Mouse (Mus musculus) myocyte (in vitro differentiated cells): Measurements from ENCODE around the gene Calhm1. TPM values are rescaled to one million over a fixed set of nuclear protein-coding genes. Genes with fewer than 3 reads are reported as not detected.
A peak's percentile ranks its signal among the peaks of the same experiment; 100 is the strongest.

ENCODE experiments used
- H3K27me3 ChIP-seq: one replicate; pipeline ENCODE4 v1.6.1; 2011; ENCODE audit not compliant: control insufficient read depth, insufficient read depth, insufficient read length
- H3K36me3 ChIP-seq: one replicate; pipeline ENCODE4 v1.6.1; 2011; ENCODE audit not compliant: control insufficient read depth, insufficient read depth
- H3K4me2 ChIP-seq: one replicate; pipeline ENCODE4 v1.6.1; 2011; ENCODE audit warnings: low read depth, control low read depth
- H3K4me3 ChIP-seq: one replicate; pipeline ENCODE4 v1.5.1; 2011; ENCODE audit warnings: mild to moderate bottlenecking, control low read depth, moderate library complexity
- H3K79me2 ChIP-seq: one replicate; pipeline ENCODE4 v1.6.1; 2011; ENCODE audit not compliant: control insufficient read depth, insufficient read depth
- H3ac ChIP-seq: one replicate; pipeline ENCODE4 v1.6.1; 2011; ENCODE audit not compliant: control insufficient read depth, insufficient read length
- CEBPB ChIP-seq: IDR thresholded peaks from 2 replicates; pipeline ENCODE4 v1.6.1; 2011; ENCODE audit warnings: mild to moderate bottlenecking, moderate library complexity; ENCODE audit not compliant: poor library complexity, insufficient read depth, severe bottlenecking
- E2F4 ChIP-seq: IDR thresholded peaks from one replicate; pipeline ENCODE4 v1.6.1; 2011; ENCODE audit warnings: mild to moderate bottlenecking, control low read depth, moderate library complexity; ENCODE audit not compliant: insufficient read depth
- MAX ChIP-seq: IDR thresholded peaks from one replicate; pipeline ENCODE4 v1.6.1; 2011; ENCODE audit warnings: low read depth, mild to moderate bottlenecking, control low read depth
- MYOD1 ChIP-seq, 3 experiments: IDR thresholded peaks; one replicate each; pipeline ENCODE4 v1.6.1; 2011; ENCODE audit warnings: control low read depth in 2 of 3, low read depth in 2 of 3, mild to moderate bottlenecking in 2 of 3, moderate library complexity in 1 of 3; ENCODE audit not compliant: insufficient read length in 2 of 3, control insufficient read depth in 1 of 3
- MYOG ChIP-seq, 3 experiments: IDR thresholded peaks; one replicate each; pipeline ENCODE4 v1.6.1; 2011; ENCODE audit warnings: control low read depth in 2 of 3, low read depth in 2 of 3, mild to moderate bottlenecking in 2 of 3; ENCODE audit not compliant: insufficient read length in 2 of 3, control insufficient read depth in 1 of 3, insufficient read depth in 1 of 3
- POLR2A ChIP-seq: IDR thresholded peaks from one replicate; pipeline ENCODE4 v1.6.1; 2011; ENCODE audit warnings: low read depth, mild to moderate bottlenecking, control low read depth, moderate library complexity; ENCODE audit not compliant: insufficient read length
- POLR2AphosphoS2 ChIP-seq: IDR thresholded peaks from one replicate; pipeline ENCODE4 v1.6.1; 2011; ENCODE audit warnings: low read depth, control low read depth; ENCODE audit not compliant: insufficient read length
- REST ChIP-seq: IDR thresholded peaks from one replicate; pipeline ENCODE4 v1.6.1; 2011; ENCODE audit warnings: mild to moderate bottlenecking, control low read depth, moderate library complexity; ENCODE audit not compliant: insufficient read depth, insufficient read length
- SRF ChIP-seq: IDR thresholded peaks from one replicate; pipeline ENCODE4 v1.6.1; 2011; ENCODE audit warnings: low read depth; ENCODE audit not compliant: control insufficient read depth, insufficient read length
- TCF12 ChIP-seq: IDR thresholded peaks from one replicate; pipeline ENCODE4 v1.6.1; 2011; ENCODE audit warnings: mild to moderate bottlenecking, control low read depth; ENCODE audit not compliant: poor library complexity, insufficient read depth, severe bottlenecking
- TCF3 ChIP-seq: IDR thresholded peaks from one replicate; pipeline ENCODE4 v1.6.1; 2011; ENCODE audit warnings: low read depth, control low read depth; ENCODE audit not compliant: insufficient read length
- USF1 ChIP-seq: IDR thresholded peaks from one replicate; pipeline ENCODE4 v1.6.1; 2011; ENCODE audit warnings: low read depth, mild to moderate bottlenecking, control low read depth, moderate library complexity
- polyA plus RNA-seq: library from polyadenylated mRNA; unstranded; fragments of >200 nt; fragmentation: generic; extraction: Trizol; gene quantifications from one replicate; pipeline ENCODE4 v1.2.1, GENCODE M21; 2012; ENCODE audit warnings: missing spikeins

Calhm1 gene
- polyA plus RNA-seq, 1 experiment: not detected

GRCm38 (mm10) chr19:47168223-47168622 is 24.2 kb upstream of the Calhm1 start:
- H3K27me3 ChIP-seq: no peaks in the 10 kb centered on the region
- TF ChIP-seq REST (no peak), TCF3 (no peak), POLR2A (no peak), POLR2AphosphoS2 (no peak), USF1 (no peak), CEBPB (no peak), MYOG (IDR thresholded peaks at IDR 0.05; ENCODE audit: control insufficient read depth in 1 of 3, insufficient read depth in 1 of 3, insufficient read length in 2 of 3, low read depth in 2 of 3) (no peak), E2F4 (no peak), MAX (no peak), SRF (no peak), TCF12 (no peak), MYOD1 (IDR thresholded peaks at IDR 0.05; ENCODE audit: control insufficient read depth in 1 of 3, insufficient read length in 2 of 3, low read depth in 2 of 3) (no peak)
- no peak overlapping the region for H3ac ChIP-seq
- H3K36me3 ChIP-seq: no peaks in the 10 kb centered on the region
- peak overlapping the region; percentile 72 for H3K4me2 ChIP-seq
- no peaks in the 10 kb centered on the region for H3K79me2 ChIP-seq
- H3K4me3 ChIP-seq: no peak overlapping the region

- Histone ChIP-seq H3ac (no peak overlapping the region), H3K79me2 (no peaks in the 10 kb centered on the region), H3K36me3 (no peaks in the 10 kb centered on the region), H3K4me2 (peak overlapping the region; percentile 72), H3K4me3 (no peak overlapping the region), H3K27me3 (no peaks in the 10 kb centered on the region)
- TF ChIP-seq CEBPB (peak; percentile 33; the same call in 1 of the 2 replicates), REST (no peak), MYOG (IDR thresholded peaks at IDR 0.05; ENCODE audit: control insufficient read depth in 1 of 3, insufficient read depth in 1 of 3, insufficient read length in 2 of 3, low read depth in 2 of 3) (peak in 2 of 3 experiments; percentile 34 to 57), MAX (no peak), USF1 (no peak), MYOD1 (IDR thresholded peaks at IDR 0.05; ENCODE audit: control insufficient read depth in 1 of 3, insufficient read length in 2 of 3, low read depth in 2 of 3) (peak in 2 of 3 experiments; percentile 45 to 66)
Measured at GRCm38 (mm10) chr19:47167617-47168214, 23.7 kb upstream of the Calhm1 start.

- Histone ChIP-seq H3K27me3 (no peaks in the 10 kb centered on the region), H3ac (no peak overlapping the region), H3K79me2 (no peaks in the 10 kb centered on the region), H3K36me3 (no peaks in the 10 kb centered on the region), H3K4me2 (no peak overlapping the region), H3K4me3 (no peak overlapping the region)
- TF ChIP-seq TCF3: no peak
Measured at GRCm38 (mm10) chr19:47166758-47167157, 22.7 kb upstream of the Calhm1 start.

- no peak overlapping the region for H3K4me2 ChIP-seq
Measured at GRCm38 (mm10) chr19:47163176-47163744, 19.2 kb upstream of the Calhm1 start.

GRCm38 (mm10) chr19:47161669-47162068 is 17.6 kb upstream of the Calhm1 start:
- no peak overlapping the region for H3ac ChIP-seq
- no peak overlapping the region for H3K4me2 ChIP-seq
- peaks cover 9% of the 10 kb centered on the region for H3K27me3 ChIP-seq

More at GRCm38 (mm10) chr19:47163176-47163744, 19.2 kb upstream of the Calhm1 start:
- no peak for TF ChIP-seq REST
- no peak for TF ChIP-seq TCF3
- no peak for TF ChIP-seq USF1
- TF ChIP-seq SRF: no peak
- TF ChIP-seq POLR2AphosphoS2: no peak
- TF ChIP-seq MYOG (IDR thresholded peaks at IDR 0.05; ENCODE audit: control insufficient read depth in 1 of 3, insufficient read depth in 1 of 3, insufficient read length in 2 of 3, low read depth in 2 of 3): peak in 2 of 3 experiments; percentile 24 to 44
- TF ChIP-seq CEBPB: no peak
- no peak for TF ChIP-seq POLR2A
- Histone ChIP-seq H3K36me3 (no peaks in the 10 kb centered on the region), H3K4me3 (no peak overlapping the region), H3K79me2 (no peaks in the 10 kb centered on the region), H3K27me3 (no peaks in the 10 kb centered on the region), H3ac (no peak overlapping the region)

More at GRCm38 (mm10) chr19:47161669-47162068, 17.6 kb upstream of the Calhm1 start:
- TF ChIP-seq CEBPB (no peak), MYOD1 (IDR thresholded peaks at IDR 0.05; ENCODE audit: control insufficient read depth in 1 of 3, insufficient read length in 2 of 3, low read depth in 2 of 3) (no peak), POLR2A (no peak), MAX (no peak), TCF3 (no peak), E2F4 (no peak), POLR2AphosphoS2 (no peak), SRF (no peak), TCF12 (no peak), REST (no peak)
- H3K36me3 ChIP-seq: no peaks in the 10 kb centered on the region
- H3K4me3 ChIP-seq: no peak overlapping the region
- no peaks in the 10 kb centered on the region for H3K79me2 ChIP-seq
